Mouse (Mus musculus): ENCODE data around the gene Apobec4.

DNA sequence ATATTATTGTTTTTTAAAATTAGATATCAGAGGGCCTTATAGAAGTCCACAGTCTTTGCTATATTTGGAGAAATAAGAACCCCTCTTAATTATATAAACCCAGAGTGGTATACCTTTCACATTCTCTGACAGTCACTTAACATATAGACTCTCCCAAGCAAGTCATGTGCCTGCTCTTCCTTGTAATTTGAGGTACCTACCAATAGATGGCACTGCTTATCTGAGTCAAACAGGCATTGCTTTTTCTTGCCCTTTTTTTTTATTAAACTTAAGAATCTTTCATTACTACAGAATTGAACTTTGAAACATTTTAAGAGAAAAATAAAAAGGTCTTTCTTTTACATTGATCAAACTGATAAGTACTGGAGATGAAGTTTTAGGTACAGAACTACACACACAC is 26.1 kb upstream of the Apobec4 start:
- TF ChIP-seq CHD2 (IDR thresholded peaks at IDR 0.05; ENCODE audit: low read depth, low read length) (no peak), ZNF384 (IDR thresholded peaks at IDR 0.05; ENCODE audit: low read depth, low read length) (peak; percentile 92), ZC3H11A (IDR thresholded peaks at IDR 0.05; ENCODE audit: borderline replicate concordance, low read depth, low read length) (no peak)
